Mouse (Mus musculus) megakaryocyte, embryonic 14.5 days (primary cell): ENCODE results near the gene Ints12. TPM values are rescaled to one million over a fixed set of nuclear protein-coding genes. Genes with fewer than 3 reads are reported as not detected.

ENCODE experiments used
- H3K27me3 ChIP-seq: replicated peaks from 2 replicates; pipeline ENCODE3; 2012; ENCODE audit warnings: inconsistent platforms
- H3K36me3 ChIP-seq: replicated peaks from 2 replicates; pipeline ENCODE3; 2012; ENCODE audit warnings: low read length, inconsistent platforms, mixed read lengths
- H3K4me1 ChIP-seq: 2 replicates; pipeline ENCODE4 v1.6.1; 2012; ENCODE audit warnings: inconsistent platforms
- H3K4me3 ChIP-seq: replicated peaks from 2 replicates; pipeline ENCODE3; 2012; ENCODE audit warnings: moderate library complexity, mild to moderate bottlenecking, inconsistent platforms
- H3K9me3 ChIP-seq: 2 replicates; pipeline ENCODE4 v1.6.1; 2012; ENCODE audit warnings: inconsistent platforms
- FLI1 ChIP-seq: IDR thresholded peaks from 2 replicates; pipeline ENCODE4 v1.6.1; 2012; ENCODE audit warnings: low read length, inconsistent platforms, mixed read lengths
- GATA1 ChIP-seq: IDR thresholded peaks from 3 replicates; pipeline ENCODE4 v1.6.1; 2012; ENCODE audit warnings: mixed read lengths, low read length, inconsistent platforms, borderline replicate concordance
- polyA plus RNA-seq: library from polyadenylated mRNA; stranded (reverse); fragments of >175 nt; gene quantifications from 2 replicates; pipeline ENCODE4 v1.2.3, GENCODE M21; 2012; ENCODE audit warnings: low replicate concordance; ENCODE audit not compliant: insufficient read depth

Ints12 gene
- polyA plus RNA-seq, 1 experiment, result 2.5 TPM

- peaks cover 39% of the 10 kb centered on the region for H3K36me3 ChIP-seq
- no peak for TF ChIP-seq GATA1
- TF ChIP-seq FLI1, result no peak
Observed at GRCm38 (mm10) chr3:133094305-133094704, 2.7 kb downstream of the Ints12 start.

GRCm38 (mm10) chr3:133097936-133098335, 6.3 kb downstream of the Ints12 start:
- H3K27me3 ChIP-seq, result no peaks in the 10 kb centered on the region
- no peaks in the 10 kb centered on the region for H3K9me3 ChIP-seq
- peaks cover 75% of the 10 kb centered on the region for H3K36me3 ChIP-seq
- H3K4me3 ChIP-seq, result no peak overlapping the region
- peaks cover 29% of the 10 kb centered on the region for H3K4me1 ChIP-seq
- TF ChIP-seq FLI1 (no peak), GATA1 (no peak)

More at GRCm38 (mm10) chr3:133094305-133094704, 2.7 kb downstream of the Ints12 start:
- no peaks in the 10 kb centered on the region for H3K27me3 ChIP-seq
- no peak overlapping the region for H3K4me3 ChIP-seq
- peaks cover 32% of the 10 kb centered on the region for H3K4me1 ChIP-seq
- H3K9me3 ChIP-seq, result no peaks in the 10 kb centered on the region

- no peak overlapping the region for H3K4me3 ChIP-seq
Observed at GRCm38 (mm10) chr3:133098336-133098735, 6.7 kb downstream of the Ints12 start.

DNA sequence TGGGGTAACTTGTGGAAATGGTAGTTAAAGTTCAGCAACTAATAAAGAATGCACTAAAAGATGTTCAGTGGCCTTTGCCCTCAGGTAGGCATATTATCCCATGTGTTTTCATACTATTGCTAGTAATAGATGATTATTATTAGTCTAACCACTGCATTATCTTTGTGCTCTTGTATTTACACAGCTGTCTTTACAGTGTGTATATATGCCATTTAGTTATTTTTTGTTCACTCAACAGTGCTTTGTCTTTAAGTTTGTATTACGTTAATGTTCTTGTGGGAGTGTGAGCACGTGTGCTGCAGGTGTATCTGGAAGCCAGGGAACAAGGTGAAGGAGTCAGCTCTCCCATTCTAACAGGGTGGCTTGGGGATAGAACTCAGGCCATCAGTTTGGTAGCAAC, 7.3 kb downstream of the Ints12 start:
- H3K4me3 ChIP-seq, result no peak overlapping the region
- peaks cover 26% of the 10 kb centered on the region for H3K4me1 ChIP-seq
- TF ChIP-seq FLI1 (no peak), GATA1 (no peak)
- no peaks in the 10 kb centered on the region for H3K9me3 ChIP-seq
- no peaks in the 10 kb centered on the region for H3K27me3 ChIP-seq
- H3K36me3 ChIP-seq, result peaks cover 84% of the 10 kb centered on the region

More at GRCm38 (mm10) chr3:133098336-133098735, 6.7 kb downstream of the Ints12 start:
- H3K9me3 ChIP-seq, result no peaks in the 10 kb centered on the region
- peaks cover 25% of the 10 kb centered on the region for H3K4me1 ChIP-seq
- TF ChIP-seq GATA1 (no peak), FLI1 (no peak)
- H3K36me3 ChIP-seq, result peaks cover 78% of the 10 kb centered on the region
- H3K27me3 ChIP-seq, result no peaks in the 10 kb centered on the region

- Histone ChIP-seq H3K27me3 (no peaks in the 10 kb centered on the region), H3K36me3 (peaks cover 97% of the 10 kb centered on the region), H3K4me3 (peak overlapping the region; percentile 21), H3K9me3 (no peaks in the 10 kb centered on the region), H3K4me1 (peaks cover 7% of the 10 kb centered on the region)
- TF ChIP-seq FLI1 (no peak), GATA1 (no peak)
Observed at GRCm38 (mm10) chr3:133103768-133104167, 12.1 kb downstream of the Ints12 start.

DNA sequence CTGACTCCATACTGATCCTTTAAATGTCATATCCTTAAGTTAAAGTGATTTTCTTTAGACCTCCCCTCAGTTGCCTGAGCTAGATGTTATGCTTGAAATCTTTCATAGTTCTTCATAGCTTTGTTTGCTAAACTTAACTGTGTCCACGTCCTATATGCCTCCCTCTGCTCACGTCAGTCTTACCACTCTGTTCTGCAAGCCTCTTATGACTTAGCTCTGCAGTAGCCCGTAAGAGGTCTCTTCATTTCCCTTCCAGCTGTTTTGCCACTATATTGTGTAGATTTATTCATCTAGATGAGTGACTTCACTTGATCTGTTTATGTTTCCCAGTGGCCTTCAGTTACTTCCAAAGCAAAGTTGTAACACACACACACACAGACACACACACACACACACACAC, 12.8 kb downstream of the Ints12 start:
- Histone ChIP-seq H3K4me1 (peaks cover 7% of the 10 kb centered on the region), H3K36me3 (peaks cover 97% of the 10 kb centered on the region), H3K27me3 (no peaks in the 10 kb centered on the region), H3K4me3 (no peak overlapping the region), H3K9me3 (no peaks in the 10 kb centered on the region)
- TF ChIP-seq FLI1 (no peak), GATA1 (no peak)

GRCm38 (mm10) chr3:133108731-133109130, 17.1 kb downstream of the Ints12 start:
- peaks cover 6% of the 10 kb centered on the region for H3K4me1 ChIP-seq
- peaks cover 3% of the 10 kb centered on the region; the same call in 1 of the 2 replicates for H3K9me3 ChIP-seq
- TF ChIP-seq GATA1, result no peak
- no peak for TF ChIP-seq FLI1
- peaks cover 65% of the 10 kb centered on the region for H3K36me3 ChIP-seq
- no peaks in the 10 kb centered on the region for H3K27me3 ChIP-seq
- no peak overlapping the region for H3K4me3 ChIP-seq

GRCm38 (mm10) chr3:133109844-133110243, 18.2 kb downstream of the Ints12 start:
- Histone ChIP-seq H3K27me3 (no peaks in the 10 kb centered on the region), H3K9me3 (peaks cover 3% of the 10 kb centered on the region; the same call in 1 of the 2 replicates), H3K4me1 (peaks cover 3% of the 10 kb centered on the region; the same call in 1 of the 2 replicates), H3K4me3 (no peak overlapping the region), H3K36me3 (peaks cover 55% of the 10 kb centered on the region)
- TF ChIP-seq GATA1 (no peak), FLI1 (no peak)

DNA sequence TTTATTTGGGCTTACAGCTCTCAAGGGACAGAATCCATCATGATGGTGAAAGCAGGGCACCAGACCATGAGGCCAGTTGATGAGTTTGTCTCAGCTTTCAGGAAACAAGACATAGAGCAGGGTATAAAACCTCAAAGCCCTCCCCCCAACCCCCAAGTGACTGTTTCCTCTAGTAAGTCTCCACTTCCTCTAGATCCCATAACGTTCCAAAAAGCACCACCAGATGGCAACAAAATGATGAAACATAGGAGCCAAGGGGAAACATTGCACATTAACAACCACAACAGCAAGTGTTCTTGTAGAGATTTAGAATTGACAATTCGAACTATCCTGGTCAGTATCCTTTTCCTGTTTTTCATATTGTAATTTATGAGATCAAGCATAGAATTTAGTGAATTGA, 20.1 kb downstream of the Ints12 start:
- TF ChIP-seq FLI1, result no peak
- no peak for TF ChIP-seq GATA1
- H3K9me3 ChIP-seq, result peaks cover 3% of the 10 kb centered on the region; the same call in 1 of the 2 replicates
- H3K4me1 ChIP-seq, result peaks cover 3% of the 10 kb centered on the region; the same call in 1 of the 2 replicates
- H3K4me3 ChIP-seq, result no peak overlapping the region
- no peaks in the 10 kb centered on the region for H3K27me3 ChIP-seq
- peaks cover 36% of the 10 kb centered on the region for H3K36me3 ChIP-seq

- Histone ChIP-seq H3K4me1 (peaks cover 3% of the 10 kb centered on the region; the same call in 1 of the 2 replicates), H3K4me3 (no peak overlapping the region), H3K27me3 (no peaks in the 10 kb centered on the region), H3K9me3 (peaks cover 3% of the 10 kb centered on the region; the same call in 1 of the 2 replicates), H3K36me3 (peaks cover 20% of the 10 kb centered on the region)
- no peak for TF ChIP-seq GATA1
- TF ChIP-seq FLI1, result no peak
Observed at GRCm38 (mm10) chr3:133113281-133113680, 21.6 kb downstream of the Ints12 start.

DNA sequence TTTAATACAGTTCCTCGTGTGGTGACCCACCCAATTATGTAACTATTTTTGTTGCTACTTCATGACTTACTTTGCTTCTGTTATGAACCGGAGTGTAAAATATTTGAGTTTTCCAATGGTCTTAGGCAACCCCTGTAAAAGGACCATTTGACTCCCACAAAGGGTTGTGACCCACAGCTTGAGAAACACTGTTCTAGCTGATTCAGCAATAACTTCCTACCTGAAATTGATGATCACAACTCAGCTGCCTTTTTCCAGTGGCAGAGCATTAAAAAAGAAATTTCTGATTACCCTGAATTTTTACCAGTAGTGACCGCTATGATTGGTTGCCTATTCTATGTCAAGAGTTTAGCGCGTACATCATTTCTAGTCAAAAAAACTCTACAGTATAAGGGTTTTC, 39.7 kb downstream of the Ints12 start:
- no peaks in the 10 kb centered on the region for H3K9me3 ChIP-seq
- no peaks in the 10 kb centered on the region for H3K36me3 ChIP-seq
- H3K4me3 ChIP-seq, result no peak overlapping the region
- H3K27me3 ChIP-seq, result no peaks in the 10 kb centered on the region
- H3K4me1 ChIP-seq, result no peaks in the 10 kb centered on the region
- TF ChIP-seq FLI1 (no peak), GATA1 (no peak)
